Mouse (Mus musculus) layer of hippocampus, adult 2 months (tissue): ENCODE data around the gene Cd44. TPM values are rescaled to one million over a fixed set of nuclear protein-coding genes. Genes with fewer than 3 reads are reported as not detected.

Source experiments
- DNase-seq, 2 experiments: peaks; one replicate each; pipeline ENCODE4 v3.0.0; 2022; ENCODE audit warnings: low spot score in 2 of 2
- H3K27ac ChIP-seq: fragments of 200-600 bp; 2 replicates; pipeline ENCODE4 v1.8.1; 2022
- H3K4me3 ChIP-seq: fragments of 200-600 bp; 2 replicates; pipeline ENCODE4 v1.8.1; 2022; ENCODE audit warnings: mild to moderate bottlenecking
- CTCF ChIP-seq: fragments of 200-600 bp; conservative IDR thresholded peaks from 2 replicates; pipeline ENCODE4 v1.8.1; 2022; ENCODE audit warnings: antibody characterized with exemption, mild to moderate bottlenecking, moderate library complexity
- total RNA-seq, 2 experiments: library from RNA; stranded (reverse); gene quantifications; 2 replicates each; pipeline ENCODE4 v1.2.3; 2021

Gene Cd44
- total RNA-seq, 2 experiments from 2014 or later = 3.1 to 3.2 TPM

DNA sequence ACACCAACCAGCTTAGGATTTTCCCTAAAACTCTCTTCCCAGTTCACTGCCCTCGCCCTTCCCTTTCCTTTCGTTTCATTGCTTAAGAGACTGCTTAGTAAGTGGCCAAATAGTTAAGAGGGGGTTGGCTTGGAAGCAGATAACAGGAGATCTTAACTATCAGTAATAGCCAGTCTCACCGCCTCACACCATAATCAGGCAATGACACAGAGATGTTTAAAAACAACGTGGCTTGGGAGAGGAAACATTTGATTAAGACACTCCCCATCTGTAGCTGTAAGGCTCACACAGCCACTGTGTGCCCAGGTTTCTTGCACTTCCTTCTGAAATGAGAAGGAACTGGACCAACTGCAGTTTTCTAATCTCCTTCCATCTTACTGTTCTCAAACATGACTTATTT lies 115.8 kb downstream of the Cd44 start:
- no peak overlapping the region for H3K4me3 ChIP-seq
- peak overlapping the region; percentile 57 for H3K27ac ChIP-seq
- TF ChIP-seq CTCF = no peak
- DNase-seq = no peak

DNA sequence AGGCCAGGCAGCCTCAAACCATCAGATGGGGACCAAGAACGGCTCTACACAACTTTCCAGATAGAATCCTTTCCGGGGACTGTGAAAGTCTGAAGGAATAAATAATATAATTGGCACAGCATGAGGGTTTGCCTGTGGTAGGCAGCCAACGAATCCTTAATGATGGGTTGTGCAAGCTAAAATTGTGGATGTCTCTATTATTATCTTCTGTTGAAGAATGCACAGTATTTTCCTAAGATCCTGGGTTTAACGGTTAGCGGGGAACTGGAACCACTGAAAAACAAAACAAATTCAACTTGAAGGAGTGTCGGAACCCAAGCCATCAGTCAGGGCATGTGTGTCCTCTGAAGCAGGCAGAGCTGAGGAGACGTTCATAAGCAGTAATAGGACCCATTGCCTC lies 118.7 kb downstream of the Cd44 start:
- no peak for DNase-seq
- H3K27ac ChIP-seq = peak overlapping the region; percentile 6; the same call in 1 of the 2 replicates
- TF ChIP-seq CTCF = no peak
- no peak overlapping the region for H3K4me3 ChIP-seq

DNA sequence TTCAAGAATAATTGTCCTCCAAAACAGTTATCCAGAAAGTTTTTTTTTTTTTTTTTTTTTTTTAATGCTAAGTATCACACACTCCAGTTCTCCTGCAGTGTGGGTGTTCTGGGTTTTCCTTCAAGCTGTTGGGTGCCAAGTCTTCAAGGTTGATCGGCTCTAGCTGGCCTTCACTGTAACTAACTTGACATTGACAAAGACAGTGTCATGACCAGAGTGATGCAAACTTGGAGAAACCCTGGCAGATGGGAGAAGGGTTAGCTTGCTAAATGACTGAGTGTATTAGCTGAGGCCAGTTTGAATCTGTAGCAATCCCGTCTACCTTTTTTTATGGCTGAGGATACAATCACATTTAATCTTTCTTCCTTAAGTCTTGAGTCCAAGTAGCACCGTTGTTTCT lies 123.3 kb downstream of the Cd44 start:
- TF ChIP-seq CTCF = no peak
- no peak overlapping the region for H3K4me3 ChIP-seq
- no peak overlapping the region for H3K27ac ChIP-seq
- DNase-seq = no peak

- TF ChIP-seq CTCF = no peak
- Histone ChIP-seq H3K4me3 (no peak overlapping the region), H3K27ac (no peak overlapping the region)
- no peak for DNase-seq
Measured at GRCm38 (mm10) chr2:102775561-102775960, 125.9 kb downstream of the Cd44 start.

DNA sequence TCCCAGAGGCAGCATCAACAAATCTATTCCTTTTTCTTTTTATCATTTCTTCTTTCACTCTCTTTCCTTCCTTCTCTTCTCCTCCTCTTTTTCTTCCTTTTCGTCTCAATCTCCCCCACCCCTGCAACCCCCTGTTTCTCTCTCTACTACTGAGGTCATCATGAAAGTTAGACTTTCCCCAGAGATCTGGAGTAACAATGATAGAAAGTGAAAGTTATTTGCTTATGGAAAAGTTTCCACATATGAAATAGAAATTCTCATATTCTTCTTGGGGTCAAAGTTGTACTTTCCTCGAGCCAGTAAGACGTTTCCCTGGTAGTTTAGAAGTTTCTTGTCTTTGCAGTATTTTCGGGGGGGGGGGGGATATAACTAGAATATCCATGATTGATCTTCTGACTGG lies 126.8 kb downstream of the Cd44 start:
- no peak for TF ChIP-seq CTCF
- DNase-seq = no peak
- Histone ChIP-seq H3K27ac (peak overlapping the region; percentile 32; the same call in 1 of the 2 replicates), H3K4me3 (no peak overlapping the region)

GRCm38 (mm10) chr2:102772276-102772675 lies 129.2 kb downstream of the Cd44 start:
- Histone ChIP-seq H3K4me3 (no peak overlapping the region), H3K27ac (0 out of 2 replicates have a peak overlapping the region, but pooled peaks have one; percentile 23)
- no peak for DNase-seq
- TF ChIP-seq CTCF = no peak

- DNase-seq = no peak
- TF ChIP-seq CTCF = no peak
- peak overlapping the region; percentile 14; the same call in 1 of the 2 replicates for H3K27ac ChIP-seq
- H3K4me3 ChIP-seq = no peak overlapping the region
Measured at GRCm38 (mm10) chr2:102771304-102771703, 130.2 kb downstream of the Cd44 start.

DNA sequence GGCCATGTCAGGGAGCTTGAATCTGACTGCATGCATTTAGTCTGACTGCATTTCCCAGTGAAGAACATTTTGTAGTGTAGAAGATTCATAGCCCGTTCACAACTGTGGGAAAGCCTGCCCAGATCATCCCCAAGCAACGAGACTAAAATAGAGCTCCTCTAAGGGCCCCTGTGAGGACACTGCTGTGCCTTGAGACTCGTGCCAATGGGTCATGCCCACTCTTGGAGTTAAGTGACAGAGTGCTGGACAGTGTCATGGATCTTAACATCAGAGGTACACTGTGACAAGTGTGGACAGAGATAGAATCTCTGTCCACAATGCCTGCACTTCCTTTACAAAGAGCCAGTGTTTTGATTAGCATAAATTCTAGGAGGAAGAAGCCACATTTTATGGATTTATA lies 133.2 kb downstream of the Cd44 start:
- no peak for TF ChIP-seq CTCF
- no peak for DNase-seq
- Histone ChIP-seq H3K27ac (peak overlapping the region; percentile 28; the same call in 1 of the 2 replicates), H3K4me3 (no peak overlapping the region)

DNA sequence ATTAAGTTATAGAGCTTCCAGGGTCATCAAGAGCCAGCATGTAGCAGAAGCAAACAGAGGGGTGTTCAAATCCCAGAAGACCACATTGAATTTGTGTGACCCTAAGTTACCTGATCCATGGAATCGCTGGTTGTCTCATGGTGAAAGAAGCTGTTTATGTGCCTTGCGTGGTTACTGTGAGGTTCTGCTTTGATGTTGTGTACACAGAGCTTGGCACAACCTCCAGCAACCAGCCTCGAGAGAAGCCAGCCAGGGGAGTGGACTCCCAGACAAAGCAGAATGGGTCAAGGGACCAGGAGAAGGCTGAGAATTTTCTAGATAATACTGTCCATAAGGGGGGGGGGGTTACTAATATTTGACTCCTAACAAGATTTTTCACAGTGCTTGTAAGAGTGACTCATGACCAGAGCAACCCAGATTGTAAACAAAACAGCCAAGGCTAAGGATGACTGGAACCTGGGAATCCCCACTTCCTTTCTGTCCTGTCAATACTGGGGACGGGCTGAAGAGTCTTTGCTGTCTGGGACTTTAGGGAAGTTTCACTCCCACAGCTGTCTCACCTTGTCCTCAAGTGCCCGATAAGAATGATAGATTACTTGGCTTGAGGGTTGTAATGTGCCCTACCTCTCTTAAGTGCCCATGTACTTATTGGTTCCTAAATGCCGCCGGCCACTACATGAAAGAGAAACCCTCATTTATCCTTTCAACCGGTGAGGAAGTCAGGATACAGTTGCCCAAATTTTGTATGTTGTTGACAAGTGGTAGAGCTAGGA lies 136.7 kb downstream of the Cd44 start:
- DNase-seq = no peak
- no peak overlapping the region for H3K4me3 ChIP-seq
- no peak overlapping the region for H3K27ac ChIP-seq
- no peak for TF ChIP-seq CTCF

GRCm38 (mm10) chr2:102763991-102764390 lies 137.5 kb downstream of the Cd44 start:
- no peak for TF ChIP-seq CTCF
- peak overlapping the region; percentile 43; the same call in 1 of the 2 replicates for H3K27ac ChIP-seq
- H3K4me3 ChIP-seq = no peak overlapping the region
- no peak for DNase-seq

DNA sequence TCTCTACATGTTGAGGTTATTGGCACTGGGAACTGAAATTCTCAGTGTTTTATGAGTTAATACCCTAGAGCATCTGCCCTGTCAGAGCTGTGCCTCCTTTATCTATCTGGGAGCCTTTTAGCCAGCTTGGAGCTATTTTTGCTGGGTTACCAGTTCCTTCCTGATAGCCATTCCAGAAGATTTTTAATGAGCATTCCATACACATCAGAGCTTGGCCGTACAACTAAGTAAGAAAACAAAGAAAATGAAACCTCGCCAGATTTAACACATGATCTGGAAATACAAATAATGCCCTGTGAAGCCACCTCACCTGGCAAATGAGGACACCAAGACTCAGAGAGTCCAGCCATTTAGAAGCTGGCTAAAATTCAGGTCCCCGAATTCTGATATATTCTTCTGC lies 138.3 kb downstream of the Cd44 start:
- H3K4me3 ChIP-seq = no peak overlapping the region
- H3K27ac ChIP-seq = peak overlapping the region; percentile 54
- DNase-seq = no peak
- no peak for TF ChIP-seq CTCF

Other genes starting within 250 kb of the Cd44 start
- gene Slc1a2, start 243.0 kb downstream of the Cd44 start, total RNA-seq = 1,000 to 10,000 TPM; 1,761 to 1,800 TPM
- gene Pdhx, start 171.8 kb upstream of the Cd44 start, total RNA-seq = 10 to 100 TPM; 53.7 to 55.5 TPM
- 10 to 100 TPM; 19.3 to 24.4 TPM for gene Apip, start 172.0 kb upstream of the Cd44 start, total RNA-seq